Mouse (Mus musculus) ES-Bruce4 (cell line): ENCODE measurements around the gene Olig2.

Experiments used
- CTCF ChIP-seq: IDR thresholded peaks from one replicate; pipeline ENCODE4 v1.8.1; 2011; ENCODE audit warnings: low read depth, low read length
- EP300 ChIP-seq: IDR thresholded peaks from 2 replicates; pipeline ENCODE4 v1.6.1; 2011; ENCODE audit warnings: low read depth, low read length; ENCODE audit not compliant: insufficient read depth
- POLR2A ChIP-seq: IDR thresholded peaks from one replicate; pipeline ENCODE4 v1.8.1; 2011; ENCODE audit warnings: low read length; ENCODE audit not compliant: insufficient read depth

GRCm38 (mm10) chr16:91206371-91206770 is 18.9 kb upstream of the Olig2 start:
- TF ChIP-seq CTCF (no peak), POLR2A (no peak), EP300 (no peak)
